Mouse (Mus musculus) layer of hippocampus, postnatal 25 days (tissue): Measurements from ENCODE around the gene Plvap. TPM values are rescaled to one million over a fixed set of nuclear protein-coding genes. Genes with fewer than 3 reads are reported as not detected.

Source experiments
- DNase-seq, 2 experiments: peaks; one replicate each; pipeline ENCODE4 v3.0.0; 2022; ENCODE audit warnings: mixed read lengths in 2 of 2, low spot score in 1 of 2; ENCODE audit errors: extremely low spot score in 1 of 2
- total RNA-seq, 2 experiments: library from RNA; stranded (reverse); gene quantifications; 2 replicates each; pipeline ENCODE4 v1.2.3; 2021

Plvap gene
- total RNA-seq, 2 experiments from 2014 or later, result 6.1 to 6.7 TPM

DNA sequence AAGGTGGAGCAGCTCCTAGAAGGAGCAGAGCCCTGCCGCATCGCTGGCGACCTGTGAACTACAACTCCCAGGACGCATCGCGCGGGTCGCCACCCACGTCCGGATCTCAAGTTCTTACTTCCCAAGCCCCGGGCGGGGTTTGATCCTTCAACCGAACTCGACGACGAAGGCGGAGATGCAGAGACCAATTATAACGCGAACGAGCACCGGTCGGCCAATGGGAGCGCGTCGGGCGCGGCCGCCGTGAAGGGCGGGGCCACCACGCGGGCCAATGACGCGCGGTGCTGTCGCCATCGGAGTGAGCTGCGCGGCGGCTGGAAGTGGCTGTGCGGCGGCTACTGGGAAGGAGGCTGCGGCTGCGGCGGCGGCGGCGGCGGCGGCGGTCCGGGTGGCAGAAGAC lies 42.6 kb downstream of the Plvap start, which contains the start of gene Dda1:
Gene Dda1 (plus strand): TSS at position 284 of the 400 bp plus-strand sequence.
- DNase-seq, result peak; percentile 88 to 89

DNA sequence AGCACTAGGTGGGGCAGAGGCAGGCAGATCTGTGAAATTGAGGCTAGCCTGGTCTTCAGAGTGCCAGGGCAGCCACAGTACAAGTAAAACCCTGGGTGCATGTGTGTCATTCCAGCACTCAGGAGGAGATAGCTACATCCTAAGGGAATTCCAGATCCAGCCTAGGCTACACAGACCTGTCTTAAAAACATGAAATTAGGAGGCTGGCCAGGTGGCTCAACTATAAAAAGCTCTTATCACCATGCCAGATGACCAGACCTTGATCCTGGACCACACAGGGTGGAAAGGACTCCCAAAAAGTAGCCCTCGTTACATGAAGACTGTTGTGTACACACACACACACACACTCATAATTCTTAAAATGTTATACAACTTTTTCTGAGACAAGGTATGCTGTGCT lies 43.6 kb downstream of the Plvap start:
- DNase-seq, result no peak

DNA sequence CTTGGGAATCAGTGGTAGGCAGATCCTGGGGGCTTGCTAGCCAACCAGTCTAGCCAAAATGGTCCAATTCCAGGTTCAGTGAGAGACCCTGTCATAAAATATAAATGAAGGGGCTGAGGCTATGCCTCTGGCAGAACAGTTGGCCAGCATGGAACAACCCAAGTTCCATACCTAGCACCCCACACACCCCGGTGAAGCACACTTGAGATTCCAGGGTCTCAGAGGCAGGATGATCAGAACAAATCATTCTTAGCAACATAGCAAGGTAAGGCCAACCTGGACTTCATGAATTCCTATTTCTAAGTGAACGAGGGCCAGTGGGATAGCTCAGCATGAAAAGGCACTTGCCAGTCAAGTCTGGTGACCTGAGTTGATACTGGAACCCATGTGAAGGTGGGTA lies 44.4 kb downstream of the Plvap start:
- no peak for DNase-seq

DNA sequence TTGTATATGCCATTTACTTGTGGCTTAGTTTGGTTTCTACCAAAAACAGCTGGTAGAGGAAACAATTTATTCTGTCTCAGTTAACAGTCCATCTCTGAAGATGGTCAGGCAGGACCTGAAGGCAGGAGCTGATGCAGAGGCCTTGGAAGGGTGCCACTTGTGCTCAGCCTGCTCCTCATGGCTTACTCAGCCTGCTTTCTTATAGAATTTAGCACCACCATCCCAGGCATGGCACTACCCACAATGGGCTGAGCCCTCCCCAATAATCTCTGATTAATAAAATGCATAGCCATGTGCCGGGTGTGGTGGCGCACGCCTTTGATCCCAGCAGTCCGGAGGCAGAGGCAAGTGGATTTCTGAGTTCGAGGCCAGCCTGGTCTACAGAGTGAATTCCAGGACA lies 45.4 kb downstream of the Plvap start:
- no peak for DNase-seq

DNA sequence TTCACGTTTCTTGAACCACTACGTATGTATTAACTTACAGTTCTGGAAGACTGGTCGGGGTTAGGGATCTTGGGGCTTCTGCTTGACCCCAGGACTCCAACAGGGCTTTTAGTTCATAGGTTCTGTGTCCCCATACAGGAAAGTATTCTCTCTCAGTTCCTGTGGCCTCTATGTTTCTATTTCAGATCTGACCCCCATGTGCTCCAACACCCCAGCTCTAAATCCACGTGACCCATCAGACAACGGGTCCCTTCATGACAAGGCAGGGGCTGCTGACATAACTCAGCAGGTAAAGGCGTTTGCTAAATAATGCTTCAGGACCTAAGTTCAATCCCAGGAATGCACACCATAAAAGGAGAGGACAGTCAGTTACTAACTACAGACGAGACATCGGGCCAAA lies 45.8 kb downstream of the Plvap start:
- DNase-seq, result no peak

DNA sequence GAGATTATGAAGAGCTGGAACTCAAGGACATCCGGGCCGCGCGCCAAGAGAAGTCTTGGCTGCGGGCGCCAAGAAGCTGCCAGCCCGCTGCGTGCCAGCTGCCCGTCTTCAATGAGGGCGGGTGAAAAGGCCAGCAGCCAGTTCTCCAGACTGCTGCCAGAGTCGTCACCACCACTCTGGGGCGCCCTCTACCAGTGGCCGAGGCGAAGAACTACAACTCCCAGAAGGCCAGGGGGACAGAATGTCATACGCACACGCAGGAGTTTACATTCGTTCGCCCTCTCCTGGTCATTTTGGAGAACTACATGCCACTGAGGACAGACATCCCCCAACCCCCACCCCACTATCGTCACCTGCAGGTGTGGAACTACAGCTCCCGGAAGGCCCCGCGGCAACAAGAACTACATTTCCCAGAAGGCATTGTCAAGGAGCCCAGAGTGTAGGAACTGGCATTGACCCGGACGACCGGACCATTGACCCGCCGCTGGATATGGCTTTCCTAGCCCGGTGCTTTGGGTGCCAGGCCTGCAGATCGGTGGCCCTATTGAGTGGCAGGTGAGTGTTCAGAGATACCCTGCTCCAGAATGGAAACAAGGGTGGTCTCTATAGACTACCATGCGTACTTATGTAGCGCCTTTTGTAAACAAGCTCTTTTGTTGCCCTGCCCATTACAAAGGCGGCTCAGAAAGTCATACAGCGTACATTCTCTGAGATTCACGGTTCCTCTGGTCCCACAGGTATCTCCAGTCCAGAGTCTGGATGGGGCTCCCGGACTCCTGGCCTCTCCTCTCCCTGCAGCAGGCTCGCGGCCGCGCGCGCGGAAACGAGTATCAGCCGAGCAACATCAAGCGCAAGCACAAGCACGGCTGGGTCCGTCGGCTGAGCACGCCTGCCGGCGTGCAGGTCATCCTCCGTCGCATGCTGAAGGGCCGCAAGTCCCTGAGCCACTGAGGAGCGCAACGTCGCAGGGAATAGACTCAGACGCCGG lies 46.7 kb downstream of the Plvap start, which contains the start of gene Mrpl34:
Gene Mrpl34 (plus strand): TSS at position 447 of the 988 bp plus-strand sequence.
- DNase-seq, result peak; percentile 95 to 96

DNA sequence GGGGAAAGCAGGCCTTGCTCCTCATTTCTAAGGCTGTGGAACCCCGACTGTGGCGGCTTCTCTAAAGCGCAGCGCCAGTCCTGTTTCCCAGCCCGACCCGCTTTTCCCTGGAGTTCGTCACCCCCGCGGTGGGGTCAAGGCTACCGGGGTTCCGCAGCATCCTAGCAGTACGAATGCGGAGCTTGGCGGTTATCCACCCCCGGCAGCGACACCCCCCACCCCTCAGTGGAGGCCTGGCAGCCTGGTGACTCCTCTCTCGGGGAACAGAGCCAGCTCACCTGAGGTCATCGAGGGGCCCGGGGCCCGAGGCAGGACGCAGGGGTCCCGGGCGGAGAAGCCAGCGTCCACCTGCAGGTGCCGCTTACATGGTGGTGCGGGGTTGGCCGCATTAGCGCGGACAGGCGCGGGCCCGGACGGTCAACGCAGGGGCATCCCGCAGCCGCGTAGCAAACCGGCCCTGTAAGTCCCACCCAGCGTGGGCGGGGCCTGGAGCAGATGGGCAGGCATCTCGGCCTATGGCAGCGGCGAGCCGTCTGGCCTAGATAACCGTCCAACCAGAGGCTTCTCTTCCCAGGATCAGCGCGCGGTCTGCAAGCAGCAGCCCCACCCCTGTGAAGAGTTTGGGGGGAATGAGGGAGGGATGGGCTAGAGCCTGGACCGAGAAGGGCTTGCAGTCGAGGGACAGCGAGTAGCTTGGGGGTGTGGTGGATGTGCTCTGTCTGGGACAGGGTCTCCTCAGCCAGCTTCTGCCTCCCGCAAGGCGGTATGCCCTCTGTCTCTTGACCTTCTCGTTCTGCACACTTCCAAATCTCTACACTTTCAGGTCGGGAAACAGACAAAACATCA lies 48.1 kb downstream of the Plvap start, which contains the start of gene Abhd8:
Gene Abhd8 (minus strand): TSS at position 468 of the 846 bp plus-strand sequence.
- DNase-seq, result peak; percentile 98 to 99

DNA sequence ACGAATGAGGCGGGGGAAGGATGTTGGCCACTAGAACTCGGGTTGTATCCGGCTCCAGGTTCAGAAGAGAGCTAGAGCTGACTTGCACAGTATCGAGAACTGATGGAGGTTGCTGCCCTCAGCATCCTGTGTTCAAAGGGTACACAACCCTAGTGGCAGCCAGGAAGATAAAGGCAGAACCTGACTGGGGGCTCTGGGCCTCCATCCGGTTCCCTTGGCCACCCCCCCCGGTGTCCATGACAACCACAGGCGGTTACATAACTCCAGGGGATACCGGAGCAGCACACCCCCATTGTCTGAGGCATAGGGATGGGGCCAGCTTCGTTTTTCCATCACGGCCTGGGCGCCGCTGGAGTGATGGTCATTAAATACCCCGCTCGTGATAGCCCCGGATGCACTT lies 48.8 kb downstream of the Plvap start:
- peak in 1 of 2 experiments; percentile 55 for DNase-seq

DNA sequence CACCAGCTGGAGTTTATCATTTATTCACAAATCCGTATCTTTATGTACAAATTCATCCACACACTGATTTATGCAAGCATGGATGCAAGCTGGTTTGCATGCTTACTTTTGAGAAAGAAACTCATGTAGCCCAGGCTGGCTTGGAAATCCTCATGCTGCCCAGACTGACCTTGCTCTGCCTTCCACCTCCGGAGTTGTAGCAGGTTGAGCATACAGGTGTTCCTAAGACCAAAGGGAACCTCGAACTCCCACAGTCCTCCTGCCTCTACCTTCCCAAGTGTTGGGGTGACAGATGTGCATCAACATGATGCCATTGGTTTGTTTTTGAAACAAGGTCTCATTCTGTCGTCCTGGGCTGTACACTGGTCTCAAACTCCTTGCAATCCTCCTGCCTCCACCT lies 49.4 kb downstream of the Plvap start:
- DNase-seq, result no peak

DNA sequence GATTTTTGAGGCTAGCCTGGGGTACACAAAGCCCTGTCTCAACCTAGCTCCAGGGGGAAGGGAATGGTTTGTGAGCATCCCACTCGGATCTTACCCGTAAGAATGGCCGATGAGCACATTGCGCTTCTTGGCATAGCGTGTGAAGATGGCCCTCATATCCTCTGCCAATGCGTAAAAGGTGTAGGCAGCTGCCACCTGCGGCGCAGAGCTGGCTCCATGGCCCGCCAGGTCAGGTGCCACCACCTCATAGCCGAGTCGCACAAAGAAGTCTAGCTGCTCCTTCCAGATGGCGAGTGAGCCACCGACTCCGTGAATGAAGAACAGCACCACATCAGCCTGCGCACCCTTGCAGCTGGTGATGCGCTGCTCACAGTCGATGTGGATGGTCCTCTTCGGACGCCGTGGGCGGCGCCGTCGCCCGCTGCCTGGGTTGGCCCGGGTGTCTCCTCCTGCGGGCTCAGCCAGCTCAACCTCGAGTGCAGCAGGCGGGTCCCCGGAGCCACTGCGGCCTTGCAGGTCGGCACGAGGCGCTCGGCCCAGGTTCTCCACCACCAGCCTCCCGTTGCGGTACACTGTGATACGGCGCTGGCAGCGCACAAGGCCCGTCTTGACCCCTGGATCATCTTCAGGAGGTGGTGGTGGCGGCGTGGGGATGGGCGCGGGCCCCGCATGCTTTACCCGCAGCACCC lies 50.3 kb downstream of the Plvap start:
- DNase-seq, result no peak

DNA sequence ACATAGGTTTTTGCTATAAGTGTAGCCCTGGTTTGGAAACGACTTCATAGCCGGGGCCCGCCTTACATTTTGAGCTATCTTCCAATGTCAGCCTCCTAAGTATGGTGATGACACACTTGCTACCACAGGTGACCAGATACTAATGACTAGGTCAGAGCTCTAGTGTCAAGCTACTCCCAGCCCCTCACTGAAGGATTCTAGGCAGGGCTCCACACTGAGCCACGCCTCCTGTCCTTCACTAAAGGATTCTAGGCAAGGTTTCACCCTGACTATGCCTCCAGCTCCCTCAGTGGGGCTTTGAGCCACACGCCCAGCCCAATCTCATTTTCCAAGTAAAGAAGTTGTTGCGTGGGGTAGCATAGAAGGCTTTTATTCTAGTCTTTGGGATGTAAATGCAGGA lies 50.8 kb downstream of the Plvap start:
- no peak for DNase-seq

DNA sequence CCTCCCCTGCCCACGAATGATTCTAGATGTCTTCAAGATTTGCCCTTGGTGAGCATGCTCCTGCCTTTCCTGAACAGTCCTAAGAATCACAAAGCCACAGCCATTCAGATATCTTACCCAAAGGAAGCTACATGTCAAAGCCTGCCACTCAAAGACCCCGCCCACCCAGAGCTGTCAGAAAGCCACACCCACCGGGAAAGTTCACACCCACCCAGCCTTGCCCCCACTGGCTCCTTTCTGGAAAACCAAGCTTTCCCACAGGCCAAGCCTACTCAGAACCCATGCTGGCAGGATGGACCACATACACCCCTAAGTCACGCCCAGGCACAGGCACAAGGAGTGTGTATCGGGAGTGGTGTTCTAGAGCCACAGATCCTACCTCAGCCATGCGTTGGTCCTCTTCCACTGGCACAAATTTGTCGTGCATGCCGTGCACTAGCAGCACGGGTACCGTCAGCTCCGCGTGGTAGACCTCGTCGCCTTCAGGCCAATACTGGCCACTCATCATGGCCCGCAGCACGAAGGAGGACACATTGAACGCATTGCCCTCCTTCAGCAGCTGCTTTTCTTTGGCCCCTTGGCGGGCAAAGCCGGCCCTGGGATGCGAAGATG lies 53.8 kb downstream of the Plvap start:
- no peak for DNase-seq

DNA sequence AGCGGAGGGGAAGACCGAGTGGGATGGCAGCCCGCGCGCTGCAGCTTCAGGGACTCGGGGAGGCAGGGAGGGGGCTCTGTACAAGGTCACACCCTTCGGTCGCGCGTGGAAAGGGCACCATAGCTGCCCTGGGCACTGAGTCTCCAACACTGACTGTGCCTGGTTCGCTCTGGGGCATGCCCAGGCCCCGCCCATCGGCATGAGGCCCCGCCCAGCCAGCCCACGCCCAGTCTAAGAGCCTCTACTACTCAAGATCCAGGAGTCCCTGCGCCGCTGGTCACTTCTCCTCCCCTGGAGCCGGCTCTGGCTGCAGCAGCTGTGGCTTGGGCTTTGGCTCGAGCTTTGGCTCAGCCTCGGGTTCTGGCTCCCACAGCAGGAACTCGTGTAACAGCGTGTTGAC lies 54.6 kb downstream of the Plvap start:
- no peak for DNase-seq

DNA sequence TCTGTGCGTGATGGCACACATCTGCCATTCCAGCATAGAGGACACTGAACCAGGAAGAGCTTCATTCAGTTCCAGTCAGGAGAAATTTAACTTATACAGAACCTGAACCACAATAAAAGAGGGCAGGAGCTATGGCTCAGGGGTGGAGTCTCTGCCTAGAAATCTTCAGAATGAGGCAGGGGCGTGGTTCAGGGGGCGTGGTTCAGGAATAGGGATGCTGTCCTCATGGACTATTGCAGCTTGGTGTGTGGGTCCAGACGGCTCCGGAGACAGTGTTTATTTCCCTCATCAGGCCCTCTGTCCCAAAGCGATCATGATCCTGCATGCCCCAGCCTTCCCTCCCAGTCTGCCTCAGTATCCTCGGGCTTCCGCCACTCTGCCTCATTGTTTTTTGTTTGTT lies 56.9 kb downstream of the Plvap start:
- DNase-seq, result no peak

DNA sequence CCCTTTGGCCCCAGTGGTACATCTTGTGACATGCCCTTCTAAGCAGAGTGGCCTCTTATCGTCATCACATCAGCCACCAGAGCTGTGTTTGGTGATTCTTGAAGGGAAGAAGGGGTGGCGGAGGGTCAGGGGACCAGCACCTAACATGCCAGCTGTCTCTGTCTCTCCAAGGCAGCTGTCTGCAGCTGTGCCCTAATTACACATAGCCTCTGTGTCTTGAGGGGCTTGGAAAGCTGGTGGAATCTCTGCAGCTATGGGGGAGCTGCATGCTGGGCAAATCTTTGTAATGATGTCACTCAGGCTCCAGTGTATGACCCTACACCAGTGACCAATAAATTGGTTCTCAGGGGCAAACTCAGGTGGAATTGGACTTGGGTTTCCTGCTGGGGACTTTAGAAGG lies 58.9 kb downstream of the Plvap start:
- no peak for DNase-seq

DNA sequence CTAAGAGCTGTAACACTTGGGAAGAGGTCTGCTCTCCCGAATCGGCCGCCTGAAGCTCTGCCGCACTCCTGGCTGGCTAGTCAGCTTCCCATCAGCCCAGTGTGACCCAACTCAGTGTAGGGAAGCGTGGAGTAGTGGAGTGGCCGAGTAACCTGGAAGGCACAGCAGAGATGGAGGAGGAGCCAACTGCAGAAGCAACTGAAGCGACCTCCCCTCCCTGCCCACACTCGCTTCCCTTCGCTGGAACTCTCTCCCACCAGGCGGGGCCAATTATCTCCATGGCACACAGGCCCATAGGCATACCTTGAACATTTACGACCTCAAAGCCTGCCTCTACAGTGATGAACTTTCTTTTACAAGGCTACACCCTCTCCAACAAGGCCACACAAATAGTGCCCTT lies 59.8 kb downstream of the Plvap start:
- DNase-seq, result no peak

DNA sequence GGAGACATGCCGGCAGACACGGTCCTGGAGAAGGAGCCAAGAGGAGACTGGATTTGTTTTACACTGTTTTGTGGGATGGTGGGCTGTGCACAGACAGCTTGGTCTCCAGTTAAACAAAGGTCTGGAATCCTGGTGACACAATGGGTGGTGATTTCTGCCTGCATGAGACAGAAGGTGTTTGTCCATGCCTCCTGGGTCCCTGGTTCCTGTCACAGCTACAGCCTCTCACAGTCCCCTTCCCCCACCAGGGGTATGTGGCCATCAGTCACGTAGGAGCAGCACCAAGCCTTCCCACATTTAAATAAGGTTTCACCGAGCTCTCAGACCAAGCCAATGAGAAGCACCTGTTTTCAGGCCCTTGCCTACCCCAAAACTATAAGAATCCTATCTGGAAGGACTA lies 60.2 kb downstream of the Plvap start:
- DNase-seq, result no peak
